Mouse (Mus musculus): ENCODE data around the gene Casp9.

Casp9 gene

DNA sequence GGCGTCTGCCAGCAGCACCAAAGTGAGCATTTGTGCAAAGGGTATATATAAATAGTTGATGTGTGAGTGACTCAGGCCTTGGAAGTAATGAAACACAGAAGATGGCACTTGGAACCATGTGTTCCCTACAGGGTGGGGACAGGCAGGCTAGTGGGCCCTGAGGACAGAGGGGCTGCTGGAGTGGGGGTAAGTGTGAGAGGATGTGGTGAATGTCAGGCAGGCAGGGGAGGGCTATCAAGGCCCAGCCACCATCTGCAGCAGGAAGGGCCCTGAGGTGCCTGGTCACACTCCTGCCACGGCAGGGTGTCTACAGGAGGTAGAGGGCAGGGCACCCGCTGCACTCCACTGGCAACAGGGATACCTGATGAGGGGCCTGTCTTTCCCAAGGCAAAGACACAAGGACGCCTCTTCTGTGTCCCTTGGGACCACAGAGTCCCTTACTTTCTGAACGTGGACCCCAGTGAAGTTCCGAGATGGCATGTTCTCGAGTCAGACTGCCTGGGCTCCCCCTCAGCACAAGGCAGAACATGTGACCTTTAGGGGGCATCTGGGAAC lies 70.4 kb downstream of the Casp9 start:
- no peak for DNase-seq (ENCODE audit: low read depth, low spot score)

DNA sequence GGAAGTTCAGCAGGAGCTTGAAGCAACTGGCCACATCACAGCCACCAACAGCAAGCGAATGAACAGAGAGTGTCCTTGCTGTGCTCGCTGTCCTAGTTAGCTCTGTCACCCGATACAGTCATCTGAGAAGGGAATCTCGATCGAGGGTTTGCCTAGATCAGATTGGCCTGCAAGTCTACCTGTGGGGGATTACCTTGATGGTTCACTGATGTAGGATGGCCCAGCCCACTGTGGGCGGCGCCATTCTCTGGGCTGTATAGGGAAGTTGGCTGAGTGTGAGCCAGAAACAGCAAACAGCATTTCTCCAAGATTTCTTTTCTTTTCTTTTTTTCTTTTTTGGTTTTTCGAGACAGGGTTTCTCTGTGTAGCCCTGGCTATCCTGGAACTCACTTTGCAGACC lies 71.1 kb downstream of the Casp9 start:
- DNase-seq (ENCODE audit: low read depth, low spot score): no peak

DNA sequence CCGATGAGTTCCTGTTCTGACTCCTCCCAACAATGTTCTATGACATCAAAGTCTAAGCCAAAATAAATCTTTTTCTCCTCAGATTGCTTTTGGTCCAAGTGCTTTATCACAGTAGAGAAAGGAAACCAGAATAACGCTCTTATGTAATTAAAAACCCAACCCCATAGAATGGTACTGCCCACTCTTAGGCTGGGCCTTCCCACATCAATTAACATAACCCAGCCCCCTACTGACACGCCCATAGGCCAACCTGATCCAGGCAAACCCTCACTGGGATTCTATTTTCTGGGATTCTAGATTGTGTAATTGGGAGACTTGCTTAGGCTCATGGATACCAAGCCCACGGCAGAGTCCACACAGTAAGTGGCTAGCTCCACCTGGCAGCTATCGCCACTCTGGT lies 71.6 kb downstream of the Casp9 start:
- DNase-seq (ENCODE audit: low read depth, low spot score): no peak

Data from CD4-positive helper T cell, adult 2 months (primary cell).